Mouse (Mus musculus): ENCODE measurements around the gene Fzd7.
A peak's percentile ranks its signal among the peaks of the same experiment; 100 is the strongest.
"Not testable (repeated sequence)": the region's sequence is repeated elsewhere in the genome, so short reads cannot be mapped to it uniquely, and the experiment has no call there.

Fzd7 gene

GRCm38 (mm10) chr1:59482331-59482695 lies at the start of gene Fzd7:
Gene Fzd7, plus strand, starts transcription at chr1:59482424.
- peak; percentile 57 for DNase-seq

GRCm38 (mm10) chr1:59433296-59433695 lies 48.9 kb upstream of the Fzd7 start:
- DNase-seq: no peak

- peak; percentile 40 for DNase-seq
Measured at GRCm38 (mm10) chr1:59434071-59434470, 48.2 kb upstream of the Fzd7 start.

- DNase-seq: no peak
Measured at GRCm38 (mm10) chr1:59435270-59435669, 47.0 kb upstream of the Fzd7 start.

GRCm38 (mm10) chr1:59436321-59436720 lies 45.9 kb upstream of the Fzd7 start:
- no peak for DNase-seq

- no peak for DNase-seq
Measured at GRCm38 (mm10) chr1:59437927-59438326, 44.3 kb upstream of the Fzd7 start.

- DNase-seq: no peak
Measured at GRCm38 (mm10) chr1:59438330-59438729, 43.9 kb upstream of the Fzd7 start.

- no peak for DNase-seq
Measured at GRCm38 (mm10) chr1:59439252-59439651, 43.0 kb upstream of the Fzd7 start.

GRCm38 (mm10) chr1:59439941-59440340 lies 42.3 kb upstream of the Fzd7 start:
- DNase-seq: no peak

- not testable (repeated sequence) for DNase-seq
Measured at GRCm38 (mm10) chr1:59442721-59443120, 39.5 kb upstream of the Fzd7 start.

- no peak for DNase-seq
Measured at GRCm38 (mm10) chr1:59444127-59444660, 38.0 kb upstream of the Fzd7 start.

GRCm38 (mm10) chr1:59445242-59445641 lies 37.0 kb upstream of the Fzd7 start:
- no peak for DNase-seq

- DNase-seq: no peak
Measured at GRCm38 (mm10) chr1:59448497-59449270, 33.5 kb upstream of the Fzd7 start.

GRCm38 (mm10) chr1:59449423-59449822 lies 32.8 kb upstream of the Fzd7 start:
- no peak for DNase-seq

- DNase-seq: no peak
Measured at GRCm38 (mm10) chr1:59450896-59451295, 31.3 kb upstream of the Fzd7 start.

GRCm38 (mm10) chr1:59451584-59451983 lies 30.6 kb upstream of the Fzd7 start:
- no peak for DNase-seq

- no peak for DNase-seq
Measured at GRCm38 (mm10) chr1:59456825-59457224, 25.4 kb upstream of the Fzd7 start.

- DNase-seq: no peak
Measured at GRCm38 (mm10) chr1:59457873-59458272, 24.4 kb upstream of the Fzd7 start.

- peak; percentile 39 for DNase-seq
Measured at GRCm38 (mm10) chr1:59458886-59459285, 23.3 kb upstream of the Fzd7 start.

GRCm38 (mm10) chr1:59464696-59465639 lies 17.3 kb upstream of the Fzd7 start:
- no peak for DNase-seq

- DNase-seq: no peak
Measured at GRCm38 (mm10) chr1:59465640-59466008, 16.6 kb upstream of the Fzd7 start.

- DNase-seq: no peak
Measured at GRCm38 (mm10) chr1:59469170-59469569, 13.1 kb upstream of the Fzd7 start.

- no peak for DNase-seq
Measured at GRCm38 (mm10) chr1:59470766-59471165, 11.5 kb upstream of the Fzd7 start.
